Mouse (Mus musculus) cerebellum, postnatal 4 days (tissue): ENCODE results near the gene Rimklb.
"Not testable (repeated sequence)": the region's sequence is repeated elsewhere in the genome, so short reads cannot be mapped to it uniquely, and the experiment has no call there.

Experiments
- DNase-seq, 2 experiments: peaks; one replicate each; pipeline ENCODE4 v3.0.0; 2022; ENCODE audit warnings: low spot score in 2 of 2, mixed read lengths in 1 of 2

Gene Rimklb

GRCm38 (mm10) chr6:122495082-122495881 is 3.3 kb downstream of the Rimklb start:
- DNase-seq = peak in 1 of 2 experiments; percentile 34

- DNase-seq = no peak
These were observed 4.6 kb downstream of the Rimklb start for GRCm38 (mm10) chr6:122493799-122494472.

DNA sequence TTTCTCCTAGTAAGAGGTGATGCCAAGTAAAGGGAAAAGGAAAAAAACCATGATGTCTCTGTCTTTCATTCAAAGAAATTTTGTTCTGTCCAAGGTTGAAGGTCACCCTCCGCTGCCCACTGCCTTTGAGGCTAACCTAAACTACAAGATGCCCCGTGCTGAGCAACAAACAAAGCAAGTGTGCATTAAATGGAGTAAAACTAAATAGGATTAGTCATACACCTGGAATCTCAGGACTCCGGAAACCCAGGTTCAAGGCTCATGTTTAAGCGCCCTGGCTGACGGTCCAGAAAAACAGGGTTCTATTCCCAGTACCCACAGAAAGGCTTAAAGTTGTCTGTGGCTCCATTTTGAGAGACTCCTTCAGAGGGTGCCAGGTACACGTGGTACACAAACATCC is 6.1 kb downstream of the Rimklb start:
- no peak for DNase-seq

DNA sequence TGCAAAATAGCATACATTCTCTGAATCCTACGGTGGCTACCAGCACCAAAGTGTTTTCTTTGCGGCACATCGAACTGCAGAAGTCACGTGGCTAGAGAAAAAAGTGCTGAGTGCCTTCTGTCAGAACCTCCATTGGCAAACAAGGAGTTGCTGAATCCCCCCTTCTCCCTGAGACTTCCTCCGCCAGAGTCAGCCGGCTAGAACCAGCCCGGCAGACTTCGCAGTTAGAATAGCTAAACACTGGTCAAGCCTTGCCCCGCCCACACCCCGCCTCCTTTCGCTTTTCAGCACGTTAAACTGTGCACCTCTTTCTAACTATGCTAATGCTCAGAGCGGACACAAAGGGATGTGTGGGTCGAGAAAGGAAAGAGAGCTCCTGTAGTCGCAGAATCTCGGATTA is 7.0 kb downstream of the Rimklb start:
- DNase-seq = peak; percentile 34 to 69

DNA sequence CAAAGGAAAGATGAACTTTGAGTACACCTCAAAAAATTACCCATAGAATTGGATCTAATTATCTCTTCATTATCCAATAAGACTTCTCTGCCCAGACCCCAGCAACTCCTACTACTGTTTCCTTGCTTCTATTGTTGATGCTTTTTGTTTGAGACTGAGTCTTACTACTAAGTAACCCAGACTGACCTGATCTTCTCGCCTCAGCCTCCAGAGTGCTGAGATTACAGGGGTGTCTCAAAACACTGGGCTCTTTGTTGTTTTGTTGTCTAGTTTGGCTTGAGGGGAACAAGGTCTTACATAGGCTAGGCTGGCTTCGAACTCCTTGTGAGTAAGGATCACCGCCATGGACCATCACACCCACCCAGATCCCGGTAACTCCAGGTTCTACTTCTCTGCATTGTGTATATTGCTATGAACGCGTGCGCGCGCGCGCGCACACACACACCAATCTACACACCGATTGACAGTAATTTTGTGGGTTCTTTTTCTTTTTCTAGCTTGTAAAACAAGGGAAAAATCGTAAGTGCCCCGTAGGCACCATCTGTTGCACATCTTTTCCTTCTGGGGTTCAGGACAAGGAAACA is 7.5 kb downstream of the Rimklb start:
- no peak for DNase-seq

- DNase-seq = peak; percentile 67 to 81
These were observed 12.1 kb downstream of the Rimklb start for GRCm38 (mm10) chr6:122486297-122487117.

GRCm38 (mm10) chr6:122485401-122486296 is 12.9 kb downstream of the Rimklb start:
- DNase-seq = peak; percentile 33 to 60

DNA sequence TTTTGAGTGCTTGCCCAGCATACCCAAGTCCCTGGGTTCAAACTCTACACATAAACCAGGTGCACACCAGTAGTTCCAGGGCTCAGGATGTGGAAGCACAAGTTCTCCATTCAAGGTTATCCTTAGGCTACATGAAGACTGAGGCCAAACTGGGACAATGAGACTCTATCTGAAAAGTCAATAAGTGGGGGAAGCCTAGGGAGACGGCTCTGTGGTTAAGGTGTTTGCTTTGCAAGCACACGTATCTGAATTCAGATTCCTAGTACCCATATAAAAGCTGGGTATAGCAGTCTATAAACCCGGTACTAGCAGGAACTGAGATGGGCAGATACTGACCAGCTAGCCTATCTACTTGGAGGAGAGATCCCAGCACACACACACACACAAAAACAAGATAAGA is 20.5 kb downstream of the Rimklb start:
- DNase-seq = no peak

- not testable (repeated sequence) for DNase-seq
These were observed 27.1 kb downstream of the Rimklb start for GRCm38 (mm10) chr6:122471461-122471860.

DNA sequence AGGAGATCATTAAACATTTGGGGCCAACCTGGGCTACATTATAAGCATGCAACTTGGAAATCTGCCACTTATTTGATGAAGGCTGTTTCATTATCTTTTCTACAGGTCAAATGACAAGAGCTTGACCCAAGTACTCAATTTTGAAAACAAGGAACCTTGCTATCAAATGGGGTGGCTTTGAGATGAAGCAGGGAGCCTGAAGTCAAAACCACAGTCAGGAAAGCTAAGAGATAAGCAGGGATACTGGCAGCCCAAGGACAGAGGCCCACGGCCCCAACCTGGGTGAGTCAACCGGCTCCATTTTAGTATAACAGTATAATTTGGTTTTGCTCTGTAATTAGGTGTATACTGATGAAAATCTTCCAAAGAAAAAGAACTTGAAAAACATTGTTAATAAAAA is 28.3 kb downstream of the Rimklb start:
- no peak for DNase-seq

DNA sequence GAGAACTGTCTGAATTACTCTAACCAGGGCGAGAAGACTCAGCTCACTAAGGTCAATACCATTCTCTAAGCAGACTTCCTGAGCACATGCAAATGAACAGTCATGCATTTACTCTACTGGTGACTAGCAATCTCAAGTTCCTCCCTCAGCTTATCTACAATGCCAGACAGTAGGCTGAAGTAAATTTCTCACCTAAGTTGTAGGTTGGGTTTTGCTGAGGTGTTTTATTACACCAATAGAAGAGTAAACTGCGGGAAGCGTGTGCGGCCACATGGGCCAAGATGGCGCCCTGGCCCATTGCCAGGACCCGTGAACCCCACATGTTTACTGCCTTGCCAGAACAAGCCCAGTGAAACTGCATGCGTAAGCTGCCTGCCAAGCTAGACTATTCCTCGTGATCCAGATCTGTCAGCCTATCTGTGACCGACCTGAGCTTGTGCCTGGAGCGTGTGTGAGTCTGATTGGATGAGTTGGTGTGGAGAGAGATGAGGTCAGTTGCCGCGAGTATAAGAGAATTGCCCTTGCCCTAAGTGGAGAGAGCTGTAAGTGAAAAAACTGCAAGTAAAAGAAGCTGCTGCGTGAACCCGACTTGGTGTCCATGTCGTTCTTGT is 29.4 kb downstream of the Rimklb start:
- no peak for DNase-seq

DNA sequence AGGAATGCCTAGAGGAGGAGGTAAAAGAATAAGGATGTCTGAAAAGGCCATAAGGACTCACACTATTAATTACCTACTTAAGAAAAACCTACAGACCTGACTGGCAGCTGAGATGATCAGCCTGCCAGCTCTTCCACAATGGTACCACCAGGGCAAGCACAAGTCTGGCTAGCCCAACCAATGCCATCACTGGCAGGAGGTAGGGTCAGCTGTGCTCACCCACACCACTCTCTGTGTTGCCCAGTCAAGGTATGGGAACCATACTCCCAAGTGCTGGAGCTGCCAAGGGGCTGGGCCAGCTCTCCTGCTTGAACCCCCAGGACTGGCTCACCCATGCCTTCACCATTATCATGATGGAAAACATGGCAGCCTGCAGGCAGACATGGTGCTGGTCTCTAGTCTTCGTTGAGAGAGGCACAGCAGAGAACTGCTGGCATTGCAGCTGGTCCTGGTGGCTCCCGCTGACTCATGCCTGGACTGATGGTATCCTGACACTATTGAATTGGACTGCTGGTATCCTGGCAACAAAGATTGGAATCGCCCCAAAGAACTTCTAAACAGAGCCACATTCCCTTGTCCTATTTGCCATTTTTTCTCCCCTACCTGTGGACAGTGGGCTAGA is 32.4 kb downstream of the Rimklb start:
- no peak for DNase-seq

- DNase-seq = no peak
These were observed 39.4 kb downstream of the Rimklb start for GRCm38 (mm10) chr6:122458946-122459693.

- DNase-seq = no peak
These were observed 50.7 kb downstream of the Rimklb start for GRCm38 (mm10) chr6:122447848-122448247.

DNA sequence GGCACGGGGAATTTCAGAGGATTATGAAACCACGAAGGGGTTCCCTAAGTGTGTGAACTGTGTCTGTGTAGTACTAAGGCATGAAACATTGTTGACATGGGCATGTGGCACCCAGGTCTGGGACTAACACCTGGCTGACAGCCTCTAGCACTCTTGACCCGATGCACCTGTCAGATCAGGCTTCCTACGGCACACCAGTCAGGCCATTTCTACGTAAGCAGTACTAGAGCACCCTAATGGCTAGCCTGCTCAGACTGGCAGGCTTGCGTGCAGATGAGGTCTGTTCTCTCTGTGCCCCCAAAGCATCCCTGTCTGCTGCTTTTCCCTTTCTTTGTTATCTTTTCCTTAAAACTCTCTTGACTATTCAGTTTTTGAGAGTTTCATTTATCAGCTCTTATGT is 53.3 kb downstream of the Rimklb start:
- no peak for DNase-seq

DNA sequence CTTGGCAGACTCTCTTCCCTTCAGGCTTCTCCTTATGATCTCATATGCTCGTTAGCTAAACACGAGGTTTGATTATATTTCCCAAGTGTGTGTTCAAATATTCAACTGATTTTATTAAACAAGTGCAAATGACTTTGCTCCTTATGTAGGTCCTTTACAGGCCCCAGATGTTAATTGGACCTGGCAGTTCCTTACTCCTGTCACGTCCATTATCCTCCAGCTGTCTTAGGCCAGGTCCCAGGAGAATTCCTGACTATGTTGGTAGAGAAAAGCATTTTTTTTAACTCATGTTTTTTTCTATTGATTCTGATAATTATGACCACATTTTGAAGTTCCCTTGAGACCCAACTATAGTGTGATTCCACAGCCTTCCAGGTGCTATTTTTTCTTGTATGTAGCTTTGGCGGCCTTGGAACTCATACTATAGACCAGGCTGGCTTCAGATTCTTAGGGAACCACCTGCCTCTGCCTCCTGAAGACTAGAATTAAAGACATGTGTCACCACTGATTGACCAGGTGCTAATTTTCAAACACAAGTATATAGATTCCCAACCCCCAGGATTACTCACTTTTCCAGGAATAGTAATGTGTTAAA is 57.8 kb downstream of the Rimklb start:
- no peak for DNase-seq

DNA sequence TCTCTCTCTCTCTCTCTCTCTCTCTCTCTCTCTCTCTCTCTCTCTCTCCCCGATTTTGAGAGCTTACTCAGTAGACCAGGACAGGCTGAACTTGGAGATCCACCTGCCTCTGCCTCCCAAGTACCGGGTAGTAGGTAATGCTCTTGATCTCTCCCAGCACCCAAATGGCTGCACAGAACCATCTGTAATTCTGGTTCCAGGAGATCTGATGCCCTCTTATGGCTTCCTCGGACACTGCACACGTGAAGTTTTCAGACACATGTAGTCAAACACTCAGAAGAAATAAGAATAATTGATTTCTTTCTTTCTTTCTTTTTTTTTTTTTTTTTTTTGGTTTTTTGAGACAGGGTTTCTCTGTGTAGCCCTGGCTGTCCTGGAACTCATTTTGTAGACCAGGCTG is 59.3 kb downstream of the Rimklb start:
- DNase-seq = no peak

DNA sequence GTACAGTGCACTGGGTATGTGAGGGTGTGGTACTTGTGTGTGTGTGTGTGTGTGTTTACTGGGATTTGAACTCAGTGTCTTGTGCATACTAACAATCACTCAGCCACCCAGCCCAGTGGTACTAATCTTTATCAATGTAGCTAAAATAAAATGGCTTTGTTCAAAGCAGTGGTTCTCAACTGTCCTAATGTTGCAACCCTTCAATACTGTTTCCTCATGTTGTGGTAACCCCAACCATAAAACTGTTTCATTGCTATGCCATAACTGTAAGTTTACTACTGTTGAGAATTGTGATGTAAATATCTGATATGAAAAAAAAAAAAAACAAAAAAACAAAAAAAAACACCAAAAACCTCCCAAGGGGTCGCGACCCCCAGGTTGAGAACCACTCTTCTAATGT is 63.3 kb downstream of the Rimklb start:
- no peak for DNase-seq

GRCm38 (mm10) chr6:122427456-122427855 is 71.1 kb downstream of the Rimklb start:
- DNase-seq = no peak
